Mouse (Mus musculus) spleen, postnatal 10 days (tissue): ENCODE results near the gene Cnpy4.

Experiments
- DNase-seq, 2 experiments: peaks; one replicate each; pipeline ENCODE4 v3.0.0; 2021 to 2022; ENCODE audit warnings: low spot score in 2 of 2

Cnpy4 gene

GRCm38 (mm10) chr5:138186950-138187638, at the start of gene Cnpy4, which contains the start of gene Taf6:
Gene Cnpy4 (plus strand): TSS chr5:138187485.
Gene Taf6 (minus strand): TSS chr5:138187451.
- DNase-seq: peak; percentile 84 to 91

- peak in 1 of 2 experiments; percentile 51 for DNase-seq
Observed at GRCm38 (mm10) chr5:138137935-138138549, 49.2 kb upstream of the Cnpy4 start.

GRCm38 (mm10) chr5:138138585-138138984, 48.7 kb upstream of the Cnpy4 start:
- DNase-seq: no peak

GRCm38 (mm10) chr5:138154390-138154789, 32.9 kb upstream of the Cnpy4 start:
- DNase-seq: no peak

- peak; percentile 74 to 90 for DNase-seq
Observed at GRCm38 (mm10) chr5:138155443-138155976, 31.8 kb upstream of the Cnpy4 start, which contains the start of gene Zfp113. Gene Zfp113 (minus strand): TSS chr5:138155744.

GRCm38 (mm10) chr5:138160224-138160762, 27.0 kb upstream of the Cnpy4 start:
- DNase-seq: no peak

GRCm38 (mm10) chr5:138160842-138161665, 26.2 kb upstream of the Cnpy4 start, which contains the start of gene Cops6:
Gene Cops6 (plus strand): TSS chr5:138161071.
- peak; percentile 88 to 96 for DNase-seq

- DNase-seq: no peak
Observed at GRCm38 (mm10) chr5:138163046-138163445, 24.2 kb upstream of the Cnpy4 start.

GRCm38 (mm10) chr5:138163610-138164009, 23.7 kb upstream of the Cnpy4 start:
- DNase-seq: no peak

GRCm38 (mm10) chr5:138165594-138165993, 21.7 kb upstream of the Cnpy4 start:
- no peak for DNase-seq

- peak; percentile 92 to 96 for DNase-seq
Observed at GRCm38 (mm10) chr5:138170936-138171561, 16.2 kb upstream of the Cnpy4 start.

GRCm38 (mm10) chr5:138171695-138172491, 15.4 kb upstream of the Cnpy4 start, which contains the start of the genes Ap4m1 and Mcm7:
Gene Ap4m1 (plus strand): TSS chr5:138172002.
Gene Mcm7 (minus strand): TSS chr5:138172422.
- peak; percentile 92 to 96 for DNase-seq

- DNase-seq: no peak
Observed at GRCm38 (mm10) chr5:138173217-138173616, 14.1 kb upstream of the Cnpy4 start.

- peak in 1 of 2 experiments; percentile 72 for DNase-seq
Observed at GRCm38 (mm10) chr5:138187661-138188306, 499 bp downstream of the Cnpy4 start.

GRCm38 (mm10) chr5:138193771-138194727, 6.8 kb downstream of the Cnpy4 start, which contains the start of gene Mblac1:
Gene Mblac1 (plus strand): TSS chr5:138194314.
- peak; percentile 88 to 89 for DNase-seq

- DNase-seq: peak in 1 of 2 experiments; percentile 54
Observed at GRCm38 (mm10) chr5:138194755-138195345, 7.6 kb downstream of the Cnpy4 start.

GRCm38 (mm10) chr5:138195463-138195862, 8.2 kb downstream of the Cnpy4 start:
- DNase-seq: no peak

- no peak for DNase-seq
Observed at GRCm38 (mm10) chr5:138199576-138199975, 12.3 kb downstream of the Cnpy4 start.
